Mouse (Mus musculus) adrenal gland, postnatal 10 days (tissue): ENCODE data around the gene Erg28. TPM values are rescaled to one million over a fixed set of nuclear protein-coding genes. Genes with fewer than 3 reads are reported as not detected.

Experiments used
- DNase-seq: peaks from one replicate; pipeline ENCODE4 v3.0.0; 2021; ENCODE audit warnings: mixed read lengths
- total RNA-seq, 2 experiments: library from RNA; stranded (reverse); gene quantifications; 2 replicates each; pipeline ENCODE4 v1.2.3; 2021

The Erg28 gene
- total RNA-seq, 2 experiments from 2014 or later: 31.6 to 34.4 TPM

- DNase-seq: peak; percentile 76
These were observed 10.8 kb downstream of the Erg28 start for GRCm38 (mm10) chr12:85813599-85813998.

GRCm38 (mm10) chr12:85811676-85812075 lies 12.7 kb downstream of the Erg28 start:
- DNase-seq: no peak

GRCm38 (mm10) chr12:85810959-85811358 lies 13.4 kb downstream of the Erg28 start:
- DNase-seq: no peak

- DNase-seq: no peak
These were observed 14.6 kb downstream of the Erg28 start for GRCm38 (mm10) chr12:85809726-85810125.

- DNase-seq: no peak
These were observed 24.3 kb downstream of the Erg28 start for GRCm38 (mm10) chr12:85800031-85800430.

GRCm38 (mm10) chr12:85795551-85795950 lies 28.8 kb downstream of the Erg28 start:
- DNase-seq: no peak

GRCm38 (mm10) chr12:85794094-85794493 lies 30.3 kb downstream of the Erg28 start:
- no peak for DNase-seq

- no peak for DNase-seq
These were observed 31.5 kb downstream of the Erg28 start for GRCm38 (mm10) chr12:85792821-85793346.

GRCm38 (mm10) chr12:85792158-85792557 lies 32.2 kb downstream of the Erg28 start:
- DNase-seq: no peak

- peak; percentile 24 for DNase-seq
These were observed 39.2 kb downstream of the Erg28 start for GRCm38 (mm10) chr12:85784916-85785815.

GRCm38 (mm10) chr12:85781606-85782005 lies 42.7 kb downstream of the Erg28 start:
- DNase-seq: no peak

- DNase-seq: no peak
These were observed 44.6 kb downstream of the Erg28 start for GRCm38 (mm10) chr12:85779707-85780106.

GRCm38 (mm10) chr12:85778962-85779361 lies 45.4 kb downstream of the Erg28 start:
- no peak for DNase-seq

GRCm38 (mm10) chr12:85771356-85771755 lies 53.0 kb downstream of the Erg28 start:
- DNase-seq: no peak

- DNase-seq: no peak
These were observed 56.6 kb downstream of the Erg28 start for GRCm38 (mm10) chr12:85767750-85768149.

- no peak for DNase-seq
These were observed 58.1 kb downstream of the Erg28 start for GRCm38 (mm10) chr12:85766287-85766686.

Other genes starting within 250 kb of the Erg28 start
- 10 to 100 TPM; 13.1 to 23.6 TPM for gene Jdp2, start 225.5 kb downstream of the Erg28 start, total RNA-seq
- 1 to 10 TPM; 1.2 to 1.6 TPM for gene Batf, start 137.9 kb downstream of the Erg28 start, total RNA-seq
- gene Flvcr2, start 78.0 kb downstream of the Erg28 start, total RNA-seq: 1 to 10 TPM; 5.2 to 7.1 TPM
- gene Ttll5, start 109 bp upstream of the Erg28 start, total RNA-seq: 10 to 100 TPM; 13.1 to 24.7 TPM